Mouse (Mus musculus): ENCODE results near the gene Hspg2.

- TF ChIP-seq CTCF (conservative IDR thresholded peaks at IDR 0.05 in 1 of 2, IDR thresholded peaks at IDR 0.05 in 1 of 2; ENCODE audit: low read depth in 2 of 2, low read length in 2 of 2) (no peak), TCF12 (IDR thresholded peaks at IDR 0.05; ENCODE audit: low read depth, low read length) (no peak), JUND (conservative IDR thresholded peaks at IDR 0.05; ENCODE audit: low read depth, low read length) (no peak), NRF1 (IDR thresholded peaks at IDR 0.05; ENCODE audit: low read depth, low read length) (no peak), ZNF384 (IDR thresholded peaks at IDR 0.05; ENCODE audit: low read depth, low read length) (no peak), POLR2A (IDR thresholded peaks at IDR 0.05; ENCODE audit: low read depth, low read length) (no peak), HCFC1 (IDR thresholded peaks at IDR 0.05; ENCODE audit: low read depth, low read length) (no peak), EP300 (IDR thresholded peaks at IDR 0.05; ENCODE audit: low read length) (no peak), TBP (conservative IDR thresholded peaks at IDR 0.05; ENCODE audit: low read depth, low read length) (no peak), CHD2 (IDR thresholded peaks at IDR 0.05; ENCODE audit: low read length) (no peak), JUN (IDR thresholded peaks at IDR 0.05; ENCODE audit: insufficient read depth, low read depth, low read length) (no peak)
These were observed 17.8 kb downstream of the Hspg2 start for GRCm38 (mm10) chr4:137486081-137487014.

All from CH12.LX (cell line).